Mouse (Mus musculus) heart, adult 11 months (tissue): ENCODE results near the gene Smyd3.

Experiments used
- DNase-seq: peaks from one replicate; pipeline ENCODE4 v3.0.0; 2022

The Smyd3 gene

GRCm38 (mm10) chr1:179213381-179213780 is 304.5 kb downstream of the Smyd3 start:
- peak; percentile 83 for DNase-seq

- peak; percentile 45 for DNase-seq
Observed at GRCm38 (mm10) chr1:179212295-179212694, 305.5 kb downstream of the Smyd3 start.

GRCm38 (mm10) chr1:179211313-179211712 is 306.5 kb downstream of the Smyd3 start:
- DNase-seq: no peak

- DNase-seq: peak; percentile 68
Observed at GRCm38 (mm10) chr1:179207846-179208595, 309.8 kb downstream of the Smyd3 start.

GRCm38 (mm10) chr1:179207180-179207741 is 310.6 kb downstream of the Smyd3 start:
- DNase-seq: peak; percentile 53

- peak; percentile 72 for DNase-seq
Observed at GRCm38 (mm10) chr1:179198517-179199200, 319.2 kb downstream of the Smyd3 start.

GRCm38 (mm10) chr1:179197821-179198516 is 319.9 kb downstream of the Smyd3 start:
- DNase-seq: peak; percentile 85

- DNase-seq: no peak
Observed at GRCm38 (mm10) chr1:179197156-179197555, 320.7 kb downstream of the Smyd3 start.

GRCm38 (mm10) chr1:179196422-179196821 is 321.4 kb downstream of the Smyd3 start:
- DNase-seq: no peak

- DNase-seq: peak; percentile 54
Observed at GRCm38 (mm10) chr1:179192781-179193180, 325.1 kb downstream of the Smyd3 start.

GRCm38 (mm10) chr1:179190837-179191236 is 327.0 kb downstream of the Smyd3 start:
- DNase-seq: peak; percentile 21

- DNase-seq: peak; percentile 36
Observed at GRCm38 (mm10) chr1:179187171-179187570, 330.7 kb downstream of the Smyd3 start.

GRCm38 (mm10) chr1:179184631-179185030 is 333.2 kb downstream of the Smyd3 start:
- DNase-seq: peak; percentile 74

GRCm38 (mm10) chr1:179183499-179183898 is 334.3 kb downstream of the Smyd3 start:
- DNase-seq: peak; percentile 33

GRCm38 (mm10) chr1:179180546-179180945 is 337.3 kb downstream of the Smyd3 start:
- DNase-seq: peak; percentile 55

GRCm38 (mm10) chr1:179176861-179177658 is 340.8 kb downstream of the Smyd3 start:
- peak; percentile 82 for DNase-seq

- peak; percentile 1 for DNase-seq
Observed at GRCm38 (mm10) chr1:179174241-179174640, 343.6 kb downstream of the Smyd3 start.

- peak; percentile 42 for DNase-seq
Observed at GRCm38 (mm10) chr1:179170555-179170954, 347.3 kb downstream of the Smyd3 start.

GRCm38 (mm10) chr1:179169749-179170148 is 348.1 kb downstream of the Smyd3 start:
- DNase-seq: no peak

- peak; percentile 76 for DNase-seq
Observed at GRCm38 (mm10) chr1:179169161-179169560, 348.7 kb downstream of the Smyd3 start.

GRCm38 (mm10) chr1:179164219-179164618 is 353.6 kb downstream of the Smyd3 start:
- peak; percentile 18 for DNase-seq

GRCm38 (mm10) chr1:179162752-179163151 is 355.1 kb downstream of the Smyd3 start:
- peak; percentile 7 for DNase-seq
